Mouse (Mus musculus) T-helper 1 cell (primary cell): ENCODE results near the gene Dab1.

ENCODE experiments used
- in situ Hi-C: fragments of 300-600 bp; cut with MboI, MseI; formaldehyde crosslinking; loops from one replicate; pipeline ENCODE4 v1.15.1; 2025; ENCODE audit warnings: high pct_unique_total_duplicates

Dab1 gene

DNA sequence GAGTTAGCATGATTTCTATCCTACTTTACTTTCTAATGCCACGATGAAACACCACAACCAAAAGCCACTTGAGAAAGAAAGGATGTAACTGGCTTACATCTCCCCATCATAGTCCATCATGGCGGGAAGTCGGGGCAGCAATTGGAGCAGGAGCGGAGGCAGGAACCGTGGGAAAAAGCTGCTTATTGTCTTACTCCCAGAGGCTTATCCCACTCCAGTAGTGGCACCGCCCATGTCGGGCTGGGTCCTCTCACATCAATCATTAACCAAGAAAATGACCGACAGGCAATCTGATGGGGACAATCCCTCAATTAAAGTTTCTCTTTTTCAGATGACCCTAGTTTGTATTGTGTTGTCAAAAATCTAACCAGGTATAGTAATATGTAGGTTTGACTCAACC lies 893.4 kb downstream of the Dab1 start:
- in situ Hi-C loops = no loop called here

DNA sequence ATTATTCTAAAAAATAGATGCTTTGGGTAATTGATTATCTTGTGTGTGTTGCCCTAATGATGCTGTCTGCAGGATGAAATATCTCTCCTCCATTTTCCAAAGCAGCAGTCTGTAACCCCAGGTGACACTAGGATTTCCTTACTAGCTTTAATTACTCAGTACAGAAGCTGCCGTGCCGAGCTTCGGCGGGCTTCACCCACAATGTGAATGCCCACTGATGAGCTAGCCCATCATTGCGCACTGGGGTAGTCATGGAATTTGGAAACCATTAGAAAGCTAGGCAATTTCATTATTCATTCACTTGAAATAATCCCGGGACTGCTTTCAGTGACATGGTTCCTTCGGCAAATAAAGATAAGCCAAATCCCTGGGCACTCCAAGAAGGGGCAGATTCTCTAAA lies 894.5 kb downstream of the Dab1 start:
- in situ Hi-C loops = no loop called here

GRCm38 (mm10) chr4:104514568-104515000 lies 895.4 kb downstream of the Dab1 start:
- in situ Hi-C loops = no loop called here

GRCm38 (mm10) chr4:104515681-104516080 lies 896.5 kb downstream of the Dab1 start:
- in situ Hi-C loops = no loop called here

DNA sequence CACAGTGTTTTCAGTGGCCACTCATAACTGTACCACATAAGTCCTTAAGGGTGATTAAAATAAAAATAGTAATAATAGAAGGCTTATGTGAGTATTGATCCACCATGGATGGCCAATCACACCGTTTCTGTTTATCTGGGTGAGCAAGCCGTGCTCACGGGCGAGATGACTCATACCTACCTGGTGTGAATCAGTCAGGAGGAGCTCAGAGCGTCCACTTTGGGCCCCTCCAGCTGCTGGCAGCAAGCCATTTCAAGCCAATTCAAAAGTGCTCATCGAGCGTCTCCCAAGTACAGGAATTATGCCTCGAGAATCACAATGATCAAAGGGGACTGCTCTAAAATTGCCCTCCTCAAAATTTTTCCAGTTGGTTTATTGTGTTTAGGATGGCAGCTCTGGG lies 903.2 kb downstream of the Dab1 start:
- in situ Hi-C loops = no loop called here

GRCm38 (mm10) chr4:104523776-104524175 lies 904.6 kb downstream of the Dab1 start:
- in situ Hi-C loops = no loop called here

DNA sequence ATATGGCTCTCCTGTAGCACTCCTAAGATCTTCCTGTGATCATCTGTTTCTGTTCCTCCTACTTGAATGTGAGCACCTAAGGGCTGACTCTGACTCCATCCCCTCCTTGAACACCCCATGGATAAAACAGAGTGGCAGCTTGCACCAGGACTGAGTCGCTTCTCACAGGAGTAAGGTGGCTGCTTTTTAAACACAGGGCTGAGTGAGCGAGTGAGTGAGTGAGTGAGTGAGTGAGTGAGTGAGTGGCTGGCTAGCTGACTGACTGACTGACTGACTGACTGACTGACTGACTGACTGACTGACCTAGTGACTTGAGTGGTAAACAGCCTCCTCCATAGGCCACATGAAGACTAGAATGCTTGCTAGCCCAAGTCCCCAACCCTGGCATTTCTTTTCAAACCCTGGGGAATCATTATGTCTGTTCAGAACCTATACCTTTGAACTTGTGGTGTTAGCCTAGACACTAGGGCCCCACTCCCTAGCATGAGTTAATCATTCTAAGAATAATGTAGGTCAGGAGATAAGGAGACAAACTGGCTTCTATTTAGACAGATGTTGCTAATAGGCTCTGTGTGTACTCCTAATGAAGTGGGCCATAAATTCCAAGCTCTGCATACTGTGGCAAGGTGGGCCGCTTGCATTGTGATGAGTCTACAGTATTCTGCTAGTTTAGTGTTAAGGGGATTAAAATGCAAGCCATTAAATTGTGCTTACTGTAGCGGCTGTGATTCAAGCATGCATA lies 910.9 kb downstream of the Dab1 start:
- in situ Hi-C loops = no loop called here

DNA sequence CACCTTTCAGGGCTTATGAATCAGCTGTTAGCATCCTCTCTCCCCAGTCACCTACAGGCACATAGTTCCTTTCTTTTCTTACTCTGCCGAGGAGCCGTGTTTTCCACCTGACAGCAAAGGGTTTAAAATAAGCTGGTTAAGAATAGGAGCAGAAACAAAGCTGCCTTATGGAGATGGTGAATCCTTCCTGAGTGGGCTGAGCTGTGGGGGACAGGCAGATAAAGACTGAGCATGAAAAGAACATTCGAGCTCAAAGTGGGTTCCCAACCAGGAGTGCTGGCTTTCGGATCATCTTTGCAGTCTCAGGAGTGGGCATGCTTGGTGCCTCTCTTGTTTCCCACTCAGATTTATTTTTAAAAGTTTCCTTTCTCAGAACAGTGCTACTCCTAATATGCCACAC lies 913.7 kb downstream of the Dab1 start:
- in situ Hi-C loops = no loop called here

DNA sequence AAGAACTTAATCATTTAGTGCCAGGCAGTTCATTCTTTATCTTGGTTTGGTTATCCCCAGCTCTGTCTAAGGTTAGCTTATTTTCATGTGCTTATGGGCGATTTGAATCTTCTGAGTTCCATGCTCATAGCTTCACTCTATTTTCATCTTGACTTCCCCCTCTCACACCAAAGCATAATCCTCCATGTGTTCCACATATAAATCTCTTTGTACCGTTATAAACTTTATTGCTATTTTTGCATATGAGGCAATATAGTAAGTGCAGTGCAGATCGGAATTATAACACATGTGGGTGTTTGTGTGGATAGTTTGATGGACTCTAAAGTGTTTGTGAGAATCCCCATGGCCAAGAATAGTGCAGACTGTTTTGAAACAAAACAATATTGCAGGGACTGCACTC lies 919.3 kb downstream of the Dab1 start:
- in situ Hi-C loops = no loop called here

- in situ Hi-C loops = no loop called here
Observed at GRCm38 (mm10) chr4:104539047-104539446, 919.9 kb downstream of the Dab1 start.

GRCm38 (mm10) chr4:104547091-104547490 lies 927.9 kb downstream of the Dab1 start:
- in situ Hi-C loops = no loop called here

DNA sequence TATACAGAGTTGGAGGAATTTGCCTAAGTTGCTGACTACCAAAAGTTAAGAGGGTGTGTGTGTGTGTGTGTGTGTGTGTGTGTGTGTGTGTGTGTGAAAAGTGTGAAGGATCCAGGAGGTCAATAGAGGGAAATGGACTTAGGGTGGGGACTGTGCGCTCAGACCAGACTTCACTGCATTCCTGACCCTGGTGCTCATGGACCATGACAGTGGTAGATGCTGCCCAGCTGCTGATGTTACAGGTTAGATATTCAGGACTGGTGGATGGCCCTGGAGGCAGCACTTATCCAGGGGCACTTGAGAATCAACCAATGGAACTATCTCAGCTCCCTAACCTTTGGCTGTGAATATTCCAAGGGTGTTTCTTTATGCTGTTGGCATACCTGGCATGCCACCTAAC lies 929.1 kb downstream of the Dab1 start:
- in situ Hi-C loops = no loop called here

- in situ Hi-C loops = no loop called here
Observed at GRCm38 (mm10) chr4:104550581-104551205, 931.5 kb downstream of the Dab1 start.

DNA sequence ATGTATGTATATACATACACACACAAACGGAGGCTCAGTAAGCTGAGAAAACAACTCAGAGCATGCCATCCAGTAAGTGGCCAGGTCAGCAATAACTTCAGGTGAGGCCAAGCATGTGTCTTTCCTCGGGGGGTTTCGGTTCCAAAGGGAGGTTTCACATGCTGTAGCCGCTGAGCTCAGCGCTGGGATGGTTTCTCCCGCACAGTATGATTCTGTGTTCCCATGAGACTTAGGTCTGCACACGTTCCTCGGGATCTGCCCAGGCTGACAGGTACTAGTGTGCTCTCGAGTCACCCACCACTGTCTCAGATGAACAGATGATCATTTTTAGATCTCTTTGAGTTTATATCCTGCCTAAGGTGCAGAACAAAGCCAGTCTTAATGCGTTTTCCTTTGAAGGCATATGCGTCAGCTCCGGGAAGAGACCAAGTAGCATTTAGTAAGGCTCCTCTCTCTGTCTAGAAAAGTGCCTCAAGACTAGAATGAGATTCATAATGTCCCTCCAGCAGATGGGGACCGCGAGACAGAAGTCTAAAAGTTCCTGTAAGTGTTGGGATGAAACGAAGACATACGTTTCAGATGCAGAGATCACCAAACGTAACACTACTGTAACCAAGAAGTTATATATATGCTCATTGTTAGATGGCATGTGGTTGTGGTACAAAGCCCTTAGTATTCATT lies 932.4 kb downstream of the Dab1 start:
- in situ Hi-C loops = no loop called here

DNA sequence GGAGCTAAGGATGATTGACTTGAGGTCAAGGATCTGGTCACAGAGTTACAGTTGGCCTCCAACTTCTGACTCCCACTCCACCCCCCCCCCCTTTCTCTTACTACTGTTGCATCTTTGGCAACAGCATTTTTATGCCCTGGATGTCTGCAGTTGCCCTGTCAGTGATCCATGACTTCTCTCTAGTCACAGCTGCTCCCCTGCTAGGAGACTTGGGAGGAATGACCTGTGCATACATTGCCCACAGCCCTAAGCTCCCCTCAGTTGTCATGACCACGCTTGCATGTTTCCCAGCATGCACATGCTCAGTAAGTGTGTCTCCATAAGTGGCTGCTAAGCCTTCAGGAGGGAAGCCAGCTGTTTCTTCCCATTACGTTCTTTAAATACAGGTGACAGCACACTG lies 936.2 kb downstream of the Dab1 start:
- in situ Hi-C loops = no loop called here

GRCm38 (mm10) chr4:104563512-104563911 lies 944.4 kb downstream of the Dab1 start:
- in situ Hi-C loops = no loop called here

DNA sequence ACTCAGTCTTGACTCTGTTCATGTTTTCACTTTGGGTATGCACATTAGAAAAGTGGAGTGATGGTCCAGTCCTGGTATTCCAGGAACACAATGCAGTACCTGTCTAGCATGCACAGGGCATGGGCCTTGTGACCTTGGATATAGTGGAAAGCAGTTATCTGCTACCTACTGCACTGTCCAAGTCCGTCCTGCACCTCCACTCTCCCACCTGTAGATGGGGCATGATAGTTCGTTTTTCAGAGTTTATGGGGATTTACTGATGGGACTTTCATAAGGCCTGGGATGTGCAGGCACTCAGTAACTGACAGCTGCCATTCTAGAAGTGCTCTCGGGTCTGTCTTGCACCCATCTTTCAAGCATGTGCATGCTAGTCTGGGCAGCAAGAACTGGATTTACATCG lies 951.4 kb downstream of the Dab1 start:
- in situ Hi-C loops = no loop called here

DNA sequence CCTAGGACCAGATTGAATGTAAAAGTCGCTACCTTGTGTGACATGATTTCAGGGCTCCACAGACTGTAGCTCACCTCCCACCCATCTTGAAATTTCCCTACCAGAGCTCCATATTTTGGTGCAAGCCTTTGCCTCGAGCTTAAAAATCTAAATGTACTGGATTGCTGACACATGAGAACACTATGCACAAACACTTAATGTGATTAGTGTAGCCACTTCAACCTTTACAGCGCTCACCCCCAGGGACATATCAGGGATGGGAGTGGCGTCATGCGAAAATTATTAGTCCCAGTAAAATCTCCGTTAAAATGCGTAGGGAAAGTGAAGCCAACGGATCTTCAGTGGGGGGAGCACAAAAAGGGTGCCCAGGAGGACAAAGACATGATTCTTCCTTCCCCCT lies 953.3 kb downstream of the Dab1 start:
- in situ Hi-C loops = no loop called here

- in situ Hi-C loops = no loop called here
Observed at GRCm38 (mm10) chr4:104573419-104573818, 954.3 kb downstream of the Dab1 start.

DNA sequence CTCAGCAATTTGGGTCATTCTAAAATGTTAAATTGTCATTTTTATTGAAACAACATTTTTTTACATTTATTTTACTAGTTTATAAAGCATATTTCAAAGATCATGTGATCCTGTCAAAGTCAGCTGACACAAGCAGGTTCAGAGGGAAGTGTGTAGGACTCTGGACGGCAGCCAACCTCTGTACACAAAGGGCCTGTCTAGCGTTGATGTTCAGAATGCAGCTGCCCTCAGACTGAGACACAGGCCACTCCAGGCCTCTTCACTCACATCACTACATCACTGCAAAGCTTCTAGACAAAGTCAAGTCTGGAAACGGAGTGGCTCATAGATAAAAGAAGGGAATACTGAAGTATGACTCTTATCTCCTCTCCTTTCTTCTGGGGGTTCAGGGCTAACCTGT lies 959.2 kb downstream of the Dab1 start:
- in situ Hi-C loops = no loop called here

GRCm38 (mm10) chr4:104579946-104580544 lies 960.9 kb downstream of the Dab1 start:
- in situ Hi-C loops = no loop called here

GRCm38 (mm10) chr4:104582726-104583125 lies 963.6 kb downstream of the Dab1 start:
- in situ Hi-C loops = no loop called here

- in situ Hi-C loops = no loop called here
Observed at GRCm38 (mm10) chr4:104587826-104588225, 968.7 kb downstream of the Dab1 start.
